Mouse (Mus musculus) small intestine, adult 2 months (tissue): ENCODE data around the gene Atp1a3. TPM values are rescaled to one million over a fixed set of nuclear protein-coding genes. Genes with fewer than 3 reads are reported as not detected.

Experiments used
- H3K27ac ChIP-seq: fragments of 200-500 bp; 2 replicates; pipeline ENCODE4 v1.5.1; 2012; ENCODE audit warnings: low read depth, low read length, control low read depth, inconsistent platforms; ENCODE audit not compliant: insufficient read depth
- H3K27me3 ChIP-seq: fragments of 200-500 bp; 2 replicates; pipeline ENCODE4 v1.6.1; 2012; ENCODE audit warnings: mild to moderate bottlenecking, moderate library complexity, low read length, inconsistent platforms; ENCODE audit not compliant: control insufficient read depth, insufficient read depth
- H3K36me3 ChIP-seq: fragments of 200-500 bp; 2 replicates; pipeline ENCODE4 v1.6.1; 2012; ENCODE audit warnings: mild to moderate bottlenecking, low read length, control low read depth, inconsistent platforms; ENCODE audit not compliant: control insufficient read depth, insufficient read depth
- H3K4me1 ChIP-seq: fragments of 200-500 bp; 2 replicates; pipeline ENCODE4 v1.6.1; 2012; ENCODE audit warnings: low read length, inconsistent platforms, mixed read lengths; ENCODE audit not compliant: control insufficient read depth, insufficient read depth, insufficient read length
- H3K4me3 ChIP-seq: fragments of 200-500 bp; 2 replicates; pipeline ENCODE4 v1.5.1; 2012; ENCODE audit warnings: low read depth, mild to moderate bottlenecking, control low read depth, inconsistent platforms, low read length, moderate library complexity
- CTCF ChIP-seq: fragments of 200-500 bp; IDR thresholded peaks from 2 replicates; pipeline ENCODE4 v1.5.1; 2012; ENCODE audit warnings: low read depth, mild to moderate bottlenecking, control low read depth, inconsistent platforms, low read length, moderate library complexity, mixed read lengths; ENCODE audit not compliant: insufficient replicate concordance, insufficient read length; ENCODE audit errors: extremely low read depth
- POLR2A ChIP-seq: fragments of 200-500 bp; IDR thresholded peaks from 2 replicates; pipeline ENCODE4 v1.6.1; 2012; ENCODE audit warnings: low read depth, mild to moderate bottlenecking, control low read depth, inconsistent platforms, low read length, moderate library complexity
- WGBS: fragments of 180-500 bp; shearing (Covaris S2); methylation state at CpG from one replicate; pipeline ENCODE4 v1.1.7; 2018; 5-methylcytosine and 5-hydroxymethylcytosine counted together
- polyA plus RNA-seq: library from polyadenylated mRNA; depleted of rRNA; stranded (reverse); fragments of >200 nt; gene quantifications from 2 replicates; pipeline ENCODE4 v1.2.3, GENCODE M21; 2012

Gene Atp1a3
- polyA plus RNA-seq, 1 experiment = 3.1 TPM

DNA sequence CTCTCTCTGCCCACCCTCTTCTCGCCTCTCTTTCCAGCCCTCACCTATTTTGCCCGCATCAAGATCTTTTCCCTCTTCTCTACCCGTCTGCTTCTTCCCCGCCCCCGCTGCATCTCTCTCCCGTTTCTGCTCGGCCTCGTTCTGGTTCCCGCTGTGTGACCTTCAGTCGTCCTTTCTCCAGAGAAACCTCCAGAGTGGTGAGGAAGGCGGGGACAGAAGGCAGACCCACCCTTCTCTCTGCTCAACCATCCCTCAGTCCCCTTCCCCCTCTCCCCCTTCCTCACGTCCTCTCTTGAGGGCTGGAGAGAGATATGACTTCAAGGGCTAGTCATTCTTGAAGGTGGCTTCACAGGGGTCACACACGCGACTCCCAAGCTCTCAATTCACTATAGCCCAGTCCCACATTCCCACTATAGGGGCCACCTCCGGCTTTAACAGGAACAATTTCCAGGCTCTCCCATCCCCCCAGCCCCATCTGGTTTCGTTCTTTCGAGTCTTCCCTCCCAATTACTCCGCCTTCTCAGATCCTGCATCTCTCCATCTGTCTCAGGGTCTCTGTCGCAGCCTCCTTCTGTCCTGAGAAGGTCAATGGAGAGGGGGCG lies 3.4 kb upstream of the Atp1a3 start:
- peaks cover 33% of the 10 kb centered on the region for H3K27me3 ChIP-seq
- TF ChIP-seq CTCF = no peak
- TF ChIP-seq POLR2A = no peak
- no peak overlapping the region for H3K4me3 ChIP-seq
- H3K36me3 ChIP-seq = no peaks in the 10 kb centered on the region
- H3K27ac ChIP-seq = no peak overlapping the region
- 22% methylated on average over 20 of the region's 20 CpGs for WGBS
- peaks cover 2% of the 10 kb centered on the region; the same call in 1 of the 2 replicates for H3K4me1 ChIP-seq

DNA sequence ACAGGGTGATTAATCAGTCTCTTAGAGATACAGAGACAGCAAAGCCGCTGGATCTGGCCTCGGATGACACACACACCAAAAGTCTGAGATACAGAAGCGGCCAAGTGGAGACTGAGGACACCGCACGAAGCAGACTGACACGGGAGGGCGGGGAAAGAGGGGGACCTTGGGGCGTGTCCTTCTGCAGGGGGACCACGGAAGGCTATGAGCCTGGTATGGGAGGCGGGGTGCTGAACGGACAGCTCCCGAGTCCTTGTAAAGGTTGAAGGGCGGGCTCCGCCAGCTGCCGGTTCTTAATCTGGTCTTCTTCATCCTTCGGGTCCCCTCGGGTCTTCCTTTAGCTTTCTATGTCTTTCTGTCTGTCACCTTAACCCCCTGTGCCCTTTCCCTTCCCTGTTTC lies 2.9 kb upstream of the Atp1a3 start:
- Histone ChIP-seq H3K27me3 (peaks cover 33% of the 10 kb centered on the region), H3K4me1 (peaks cover 2% of the 10 kb centered on the region; the same call in 1 of the 2 replicates), H3K36me3 (no peaks in the 10 kb centered on the region), H3K27ac (no peak overlapping the region), H3K4me3 (no peak overlapping the region)
- no peak for TF ChIP-seq POLR2A
- no peak for TF ChIP-seq CTCF
- 3% methylated on average over 17 of the region's 17 CpGs for WGBS

DNA sequence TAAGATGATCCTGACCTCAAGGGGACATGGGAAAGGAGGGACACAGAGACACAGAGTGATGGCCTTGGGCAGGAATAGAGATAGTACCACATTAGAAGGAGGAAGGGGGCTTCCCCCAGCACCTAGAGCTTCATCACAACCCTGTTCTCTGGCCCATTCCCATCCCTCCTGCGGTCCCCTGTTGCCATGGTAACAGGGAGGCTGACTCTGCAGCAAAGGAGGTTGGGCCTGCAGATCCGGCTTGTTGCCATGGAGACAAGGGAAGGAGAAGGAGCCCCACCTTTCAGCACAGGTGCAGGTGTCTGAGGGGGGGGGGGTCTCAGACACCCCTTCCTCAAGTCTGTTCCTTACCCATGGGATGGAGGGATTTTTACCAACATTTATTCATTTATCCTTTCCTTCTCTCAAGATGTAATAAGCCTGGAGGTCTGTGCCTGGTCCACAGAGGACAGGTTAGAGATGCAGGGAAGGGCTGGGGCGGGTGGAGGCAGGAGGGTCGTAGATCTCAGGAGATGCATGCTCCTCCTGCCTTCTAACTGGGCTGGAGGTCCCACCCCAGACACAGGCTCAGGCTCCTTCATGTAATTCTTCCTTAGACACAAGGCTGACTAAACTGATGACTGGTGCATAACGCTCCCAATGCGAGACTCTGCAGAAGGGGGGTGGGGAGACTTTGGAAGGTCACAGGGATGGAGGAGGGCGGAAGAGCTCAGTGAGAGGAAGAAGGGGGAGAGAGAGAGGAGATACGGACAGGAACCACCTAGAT lies 2.0 kb upstream of the Atp1a3 start:
- WGBS = 31% methylated on average over 8 of the region's 8 CpGs
- no peaks in the 10 kb centered on the region for H3K36me3 ChIP-seq
- H3K4me1 ChIP-seq = peaks cover 2% of the 10 kb centered on the region; the same call in 1 of the 2 replicates
- peaks cover 33% of the 10 kb centered on the region for H3K27me3 ChIP-seq
- no peak overlapping the region for H3K4me3 ChIP-seq
- TF ChIP-seq POLR2A = no peak
- H3K27ac ChIP-seq = no peak overlapping the region

DNA sequence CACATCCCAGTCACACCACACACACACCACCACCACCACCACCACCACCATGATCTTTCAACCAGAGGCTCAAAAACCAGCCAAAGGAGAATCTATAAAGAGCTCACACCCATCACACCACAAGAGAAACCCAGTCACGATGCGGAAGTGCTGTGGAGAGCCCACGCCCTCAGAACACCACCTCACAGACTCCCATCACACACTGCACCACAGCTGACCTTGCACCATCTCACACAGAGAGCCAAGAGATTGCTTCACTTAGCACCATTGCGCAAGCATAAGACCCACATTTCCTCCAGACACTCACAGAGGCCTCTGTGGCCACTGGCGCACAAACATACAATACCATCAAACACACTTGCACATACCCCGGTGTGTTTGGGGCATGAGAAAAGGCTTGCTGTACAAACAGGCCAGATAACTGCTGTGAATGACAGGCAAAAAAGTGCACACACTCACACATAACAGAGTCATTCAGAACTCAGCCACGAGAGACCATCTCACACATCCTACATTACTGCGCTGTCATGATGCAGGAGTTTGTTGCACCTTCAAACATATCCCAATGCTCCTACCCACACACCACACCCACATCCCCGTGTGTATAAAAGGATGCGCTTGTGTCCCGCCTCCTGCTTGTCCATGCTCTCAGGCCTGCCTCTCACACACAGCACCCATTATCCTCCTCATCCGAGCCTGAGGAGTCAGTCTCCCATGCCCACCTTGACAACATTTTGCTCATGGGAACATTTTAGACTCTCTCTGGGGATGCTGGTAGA lies 1.0 kb upstream of the Atp1a3 start:
- Histone ChIP-seq H3K27ac (no peak overlapping the region), H3K27me3 (peaks cover 33% of the 10 kb centered on the region), H3K4me3 (no peak overlapping the region), H3K4me1 (peaks cover 2% of the 10 kb centered on the region; the same call in 1 of the 2 replicates), H3K36me3 (no peaks in the 10 kb centered on the region)
- TF ChIP-seq CTCF = no peak
- WGBS = 65% methylated on average over 12 of the region's 12 CpGs

DNA sequence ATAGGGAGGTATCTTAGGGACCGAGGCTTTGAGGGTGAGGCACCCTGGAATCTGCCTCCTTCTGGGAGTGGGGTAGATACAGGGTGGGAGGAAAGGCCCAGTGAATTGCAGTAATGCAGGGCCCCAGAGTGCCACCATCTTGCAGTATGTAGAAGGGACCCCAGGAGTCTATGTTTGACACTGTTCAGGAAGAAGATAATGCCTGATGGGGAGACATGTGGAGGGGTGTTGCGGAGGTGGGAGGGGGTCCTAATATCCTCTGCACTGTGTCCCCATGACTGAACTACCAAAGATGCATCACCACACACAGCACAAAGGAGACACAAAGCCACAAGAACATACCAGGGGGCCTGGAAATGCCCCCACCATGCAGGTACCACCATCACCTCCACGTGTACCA lies 413 bp upstream of the Atp1a3 start:
- H3K36me3 ChIP-seq = no peaks in the 10 kb centered on the region
- no peak overlapping the region for H3K27ac ChIP-seq
- no peak overlapping the region for H3K4me3 ChIP-seq
- TF ChIP-seq POLR2A (no peak), CTCF (no peak)
- WGBS = 56% methylated on average over 3 of the region's 3 CpGs
- peaks cover 33% of the 10 kb centered on the region for H3K27me3 ChIP-seq
- peaks cover 2% of the 10 kb centered on the region; the same call in 1 of the 2 replicates for H3K4me1 ChIP-seq

DNA sequence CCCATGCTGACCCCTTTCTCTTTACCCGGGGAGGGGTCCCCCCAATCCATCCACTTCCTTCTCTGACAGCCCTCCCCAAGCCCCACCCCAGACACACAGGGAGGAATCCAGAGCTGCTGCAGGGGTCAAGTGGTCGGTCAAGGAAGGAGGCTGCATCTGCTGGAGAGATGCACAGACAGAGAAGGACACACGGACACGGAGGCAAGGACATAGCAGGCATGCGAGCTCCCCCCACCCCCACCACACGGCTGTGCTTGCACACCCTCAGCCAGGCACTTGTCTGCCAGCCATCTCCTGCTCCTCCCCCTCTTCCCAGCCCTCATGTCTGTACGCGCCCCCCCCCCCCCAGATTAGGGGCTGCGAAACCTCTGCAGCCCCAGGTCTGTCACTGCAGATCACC lies 952 bp downstream of the Atp1a3 start:
- Histone ChIP-seq H3K4me3 (no peak overlapping the region), H3K36me3 (no peaks in the 10 kb centered on the region), H3K4me1 (no peaks in the 10 kb centered on the region), H3K27ac (no peak overlapping the region), H3K27me3 (peaks cover 24% of the 10 kb centered on the region)
- TF ChIP-seq CTCF (no peak), POLR2A (no peak)
- 36% methylated on average over 7 of the region's 9 CpGs for WGBS

DNA sequence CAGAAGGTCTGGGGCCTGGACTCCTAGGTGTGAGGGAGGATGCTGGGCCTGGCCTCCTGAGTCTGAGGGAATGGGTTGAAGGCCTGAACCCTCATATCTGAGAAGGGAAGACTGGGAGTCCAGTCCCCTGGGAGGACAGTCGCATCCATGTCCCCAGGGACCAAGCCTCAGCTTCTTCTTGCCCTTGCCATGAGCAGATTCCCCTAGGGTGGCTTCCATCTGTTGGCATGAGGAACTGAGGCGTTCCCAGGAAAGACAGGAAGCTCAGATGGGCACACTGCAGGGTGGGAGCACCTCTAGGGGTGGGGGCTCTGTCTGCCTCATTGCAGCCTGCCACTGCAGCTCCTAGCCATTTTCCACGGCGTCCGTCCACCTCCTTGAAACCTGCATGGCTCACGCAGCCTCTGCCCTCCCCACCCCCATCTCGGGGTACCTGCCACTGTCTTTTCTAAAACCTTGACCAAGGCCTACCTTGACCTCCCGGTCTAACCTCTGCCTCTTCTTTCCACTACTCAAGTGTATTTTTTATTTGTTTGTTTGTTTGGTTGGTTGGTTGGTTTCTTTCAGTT lies 1.9 kb downstream of the Atp1a3 start:
- WGBS = 86% methylated on average over 8 of the region's 8 CpGs
- Histone ChIP-seq H3K4me1 (no peaks in the 10 kb centered on the region), H3K27me3 (peaks cover 15% of the 10 kb centered on the region), H3K36me3 (no peaks in the 10 kb centered on the region), H3K4me3 (no peak overlapping the region), H3K27ac (no peak overlapping the region)
- no peak for TF ChIP-seq POLR2A
- no peak for TF ChIP-seq CTCF
